Mouse (Mus musculus) large intestine, adult 2 months (tissue): ENCODE measurements around the gene Igsf8. TPM values are rescaled to one million over a fixed set of nuclear protein-coding genes. Genes with fewer than 3 reads are reported as not detected.

Experiments used
- DNase-seq: peaks from one replicate; pipeline ENCODE4 v3.0.0-alpha.2; 2012; ENCODE audit warnings: low read depth, low spot score
- WGBS: fragments of 180-500 bp; shearing (Covaris S2); methylation state at CpG from one replicate; pipeline ENCODE4 v1.1.7; 2018; 5-methylcytosine and 5-hydroxymethylcytosine counted together
- polyA plus RNA-seq: library from polyadenylated mRNA; depleted of rRNA; stranded (reverse); fragments of >200 nt; gene quantifications from 2 replicates; pipeline ENCODE4 v1.2.3, GENCODE M21; 2012

Igsf8 gene
- polyA plus RNA-seq, 1 experiment = 64.4 TPM

DNA sequence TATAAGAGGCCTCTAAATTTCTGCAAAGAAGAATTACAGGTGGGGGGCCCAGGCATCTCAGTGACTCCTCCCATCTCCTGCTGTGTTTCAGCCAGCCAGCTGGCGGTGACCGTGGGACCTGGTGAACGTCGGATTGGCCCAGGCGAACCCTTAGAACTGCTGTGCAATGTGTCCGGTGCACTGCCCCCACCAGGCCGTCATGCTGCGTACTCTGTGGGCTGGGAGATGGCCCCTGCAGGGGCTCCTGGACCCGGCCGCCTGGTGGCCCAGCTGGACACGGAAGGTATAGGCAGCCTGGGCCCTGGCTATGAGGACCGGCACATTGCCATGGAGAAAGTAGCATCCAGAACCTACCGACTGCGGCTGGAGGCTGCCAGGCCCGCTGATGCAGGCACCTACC is 56.5 kb downstream of the Igsf8 start:
- DNase-seq = no peak
- WGBS = 91% methylated on average over 15 of the region's 15 CpGs

DNA sequence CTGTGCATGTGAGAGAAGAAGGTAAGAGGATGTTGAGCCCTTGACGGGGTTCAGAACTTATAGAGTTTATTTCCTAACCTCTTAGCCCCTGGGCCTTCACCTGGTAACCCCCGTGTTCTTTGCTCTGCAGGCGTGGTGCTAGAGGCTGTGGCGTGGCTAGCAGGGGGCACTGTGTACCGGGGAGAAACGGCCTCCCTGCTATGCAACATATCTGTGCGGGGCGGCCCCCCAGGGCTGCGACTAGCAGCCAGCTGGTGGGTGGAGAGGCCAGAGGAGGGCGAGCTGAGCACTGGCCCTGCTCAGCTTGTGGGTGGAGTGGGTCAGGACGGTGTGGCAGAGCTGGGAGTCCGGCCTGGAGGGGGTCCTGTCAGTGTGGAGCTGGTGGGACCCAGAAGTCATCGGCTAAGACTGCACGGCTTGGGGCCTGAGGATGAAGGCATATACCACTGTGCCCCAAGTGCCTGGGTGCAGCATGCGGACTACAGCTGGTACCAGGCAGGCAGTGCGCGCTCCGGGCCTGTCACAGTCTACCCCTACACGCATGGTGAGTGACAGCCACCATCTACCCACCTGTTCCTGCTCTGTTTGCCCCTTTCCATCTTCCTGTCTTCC is 57.1 kb downstream of the Igsf8 start:
- no peak for DNase-seq
- WGBS = 95% methylated on average over 19 of the region's 19 CpGs

DNA sequence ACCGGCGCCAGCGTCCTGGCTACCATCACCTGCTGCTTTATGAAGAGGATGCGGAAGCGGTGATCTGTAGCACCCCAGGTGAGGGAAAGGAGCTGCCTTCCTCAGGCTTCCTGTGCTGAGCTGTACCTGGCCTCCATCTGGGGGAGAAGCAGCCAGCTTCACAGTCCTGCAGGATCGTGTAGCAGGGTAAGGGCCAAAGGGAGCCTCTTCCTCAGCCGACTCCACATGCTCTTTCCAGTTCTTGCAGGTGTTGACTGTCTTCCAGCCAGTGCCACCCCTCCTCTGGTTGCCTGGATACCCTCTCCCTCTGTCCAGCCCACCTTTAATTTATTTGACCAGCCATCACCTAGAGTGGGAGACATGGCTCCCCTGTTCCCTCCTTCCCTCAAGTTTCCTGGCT is 57.9 kb downstream of the Igsf8 start:
- 87% methylated on average over 7 of the region's 7 CpGs for WGBS
- DNase-seq = no peak

DNA sequence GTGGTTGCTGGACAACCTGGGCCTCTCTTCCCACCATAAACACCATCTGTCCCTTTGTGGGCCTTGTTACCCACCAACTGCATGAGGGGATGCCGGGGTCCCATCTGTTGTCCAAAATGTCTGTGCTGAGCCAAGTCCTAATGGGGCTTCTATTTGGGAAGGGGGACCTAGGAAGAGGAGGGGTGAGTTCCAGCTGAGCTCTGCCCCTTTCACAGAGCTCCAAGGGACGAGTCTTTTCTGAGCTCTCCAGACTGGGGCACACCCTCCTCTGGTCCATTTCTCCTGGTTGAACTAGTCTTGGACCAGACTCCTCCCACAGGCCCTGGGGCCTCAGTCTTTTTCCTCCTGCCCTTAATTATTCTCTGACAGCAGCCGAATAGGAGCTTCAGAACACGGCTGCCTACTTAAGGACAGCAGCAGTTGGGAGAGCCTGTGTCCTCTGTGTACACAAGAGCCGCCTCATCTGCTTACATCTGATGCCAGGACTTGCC is 58.5 kb downstream of the Igsf8 start:
- DNase-seq = no peak
- WGBS = 46% methylated on average over 5 of the region's 5 CpGs

DNA sequence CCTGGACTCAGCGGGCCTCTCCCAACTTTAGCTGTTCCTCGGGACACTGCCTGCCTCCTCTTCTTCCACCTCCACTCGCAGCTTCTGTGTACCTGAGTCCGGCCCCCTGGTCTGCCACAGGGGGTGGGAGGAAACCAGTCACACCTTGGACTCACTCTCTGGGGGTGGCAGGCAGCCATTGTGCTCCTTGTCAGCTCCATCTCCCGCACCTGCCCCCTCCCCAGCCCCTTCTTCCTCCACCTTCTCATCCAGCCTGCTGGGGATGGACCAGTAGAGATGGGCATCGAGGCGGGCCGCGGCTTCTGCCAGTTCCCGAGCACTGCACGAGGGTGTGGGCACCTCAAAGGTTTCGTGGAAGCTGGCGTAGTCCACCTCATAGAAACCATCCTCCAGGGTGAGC is 61.3 kb downstream of the Igsf8 start:
- no peak for DNase-seq
- 69% methylated on average over 13 of the region's 13 CpGs for WGBS

DNA sequence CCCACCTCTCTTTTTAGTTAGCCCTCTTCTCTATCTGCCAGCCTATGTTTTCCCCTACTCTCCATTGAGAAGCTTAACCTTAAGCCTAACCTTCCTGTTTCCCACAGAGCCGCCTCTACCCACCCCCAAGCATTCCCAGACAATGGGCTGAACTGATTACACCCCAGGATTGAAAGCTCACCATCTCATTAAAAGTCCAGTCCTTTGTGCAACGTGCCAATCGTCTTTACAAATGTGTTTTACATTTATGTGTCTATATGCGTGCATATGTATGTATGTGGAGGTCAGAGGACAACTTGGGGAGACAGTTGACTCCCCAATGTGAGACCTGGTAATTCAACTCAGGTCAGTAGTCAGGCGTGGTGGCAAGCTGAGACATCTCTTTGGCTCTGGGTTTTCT is 61.9 kb downstream of the Igsf8 start:
- 66% methylated on average over 5 of the region's 5 CpGs for WGBS
- DNase-seq = no peak

DNA sequence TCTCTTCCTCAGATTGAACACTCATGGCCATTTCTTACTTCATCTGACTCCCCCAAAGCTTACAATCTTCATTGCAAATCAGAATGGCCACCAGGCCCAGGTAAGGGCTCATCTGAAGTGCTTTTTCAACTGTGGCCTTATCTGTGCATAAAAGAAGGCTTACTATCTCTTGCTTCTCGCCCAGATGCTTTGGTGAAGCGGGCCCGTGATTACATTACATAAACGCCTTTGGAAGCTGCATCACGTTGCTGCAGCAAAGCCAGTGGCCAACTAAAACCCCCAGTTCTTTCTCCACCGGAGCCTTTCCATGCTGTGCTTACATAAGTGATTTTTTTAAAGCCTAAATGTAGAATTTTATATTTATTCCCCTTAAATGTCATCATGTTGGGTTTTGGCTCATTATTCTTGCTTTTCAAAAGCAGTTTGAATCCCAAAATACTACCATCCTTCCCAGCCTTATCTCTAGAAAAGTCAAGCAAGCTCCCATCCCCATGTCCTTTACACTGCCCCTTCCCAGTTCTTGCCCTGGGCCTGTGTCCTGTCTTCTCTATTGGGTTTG is 62.4 kb downstream of the Igsf8 start:
- WGBS = 84% methylated on average over 6 of the region's 6 CpGs
- DNase-seq = no peak

DNA sequence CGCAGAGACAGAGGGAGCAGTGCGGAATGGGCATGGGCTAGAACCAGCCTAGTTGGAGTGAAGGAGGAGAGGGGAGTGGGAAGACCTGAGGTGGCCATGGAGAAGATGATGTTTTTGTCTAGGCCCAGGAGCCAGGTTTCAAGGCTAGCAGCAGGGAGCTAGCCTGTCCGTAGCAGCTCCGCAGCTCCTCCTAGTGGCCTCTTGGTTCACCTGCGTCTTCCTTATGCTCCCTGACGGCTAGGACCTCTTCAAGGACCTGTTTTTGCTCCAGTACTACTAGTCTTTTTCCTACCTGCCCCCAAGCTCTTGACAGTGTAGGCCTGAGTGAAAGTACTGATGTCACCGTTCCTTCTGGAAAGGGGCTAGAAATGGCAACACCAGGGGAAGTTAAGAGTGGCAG is 63.3 kb downstream of the Igsf8 start:
- peak; percentile 44 for DNase-seq
- WGBS = 25% methylated on average over 7 of the region's 7 CpGs

DNA sequence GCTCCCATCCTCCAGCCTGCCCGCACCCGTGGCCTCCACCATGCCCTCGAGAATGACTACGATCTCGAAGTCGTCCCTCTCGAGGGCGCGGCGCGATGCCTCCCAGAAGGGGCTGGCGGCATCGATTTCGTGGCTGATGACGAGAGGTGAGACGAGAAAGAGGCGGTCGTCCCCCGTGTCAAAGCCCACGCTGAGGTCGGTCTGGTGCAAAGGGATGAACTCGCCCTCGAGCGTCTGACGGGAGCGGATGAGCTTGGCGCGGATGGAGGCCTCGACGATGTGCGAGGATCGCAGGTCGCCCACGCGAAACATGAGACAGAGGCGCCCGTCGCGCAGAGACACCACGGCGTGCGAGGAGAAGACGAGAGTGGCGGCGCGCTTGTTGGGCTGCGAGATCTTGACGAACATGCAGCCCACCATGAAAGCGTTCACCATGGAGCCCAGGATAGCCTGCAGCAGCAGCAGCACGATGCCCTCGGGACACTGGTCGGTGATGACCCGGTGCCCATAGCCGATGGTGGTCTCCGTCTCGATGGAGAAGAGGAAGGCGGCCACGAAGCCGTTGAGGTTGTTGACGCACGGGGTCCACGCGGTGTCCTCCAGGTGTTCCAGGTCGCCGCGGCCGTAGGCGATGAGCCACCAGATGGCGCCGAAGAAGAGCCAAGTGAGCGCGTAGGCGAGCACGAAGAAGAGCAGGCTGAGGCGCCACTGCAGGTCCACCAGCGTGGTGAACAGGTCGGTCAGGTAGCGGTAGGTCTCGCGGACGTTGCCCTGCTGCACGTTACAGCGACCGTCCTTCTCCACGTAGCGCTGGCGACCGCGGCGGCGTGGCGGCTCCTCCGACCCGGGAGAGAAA is 64.5 kb downstream of the Igsf8 start:
- DNase-seq = no peak
- WGBS = 18% methylated on average over 94 of the region's 94 CpGs

DNA sequence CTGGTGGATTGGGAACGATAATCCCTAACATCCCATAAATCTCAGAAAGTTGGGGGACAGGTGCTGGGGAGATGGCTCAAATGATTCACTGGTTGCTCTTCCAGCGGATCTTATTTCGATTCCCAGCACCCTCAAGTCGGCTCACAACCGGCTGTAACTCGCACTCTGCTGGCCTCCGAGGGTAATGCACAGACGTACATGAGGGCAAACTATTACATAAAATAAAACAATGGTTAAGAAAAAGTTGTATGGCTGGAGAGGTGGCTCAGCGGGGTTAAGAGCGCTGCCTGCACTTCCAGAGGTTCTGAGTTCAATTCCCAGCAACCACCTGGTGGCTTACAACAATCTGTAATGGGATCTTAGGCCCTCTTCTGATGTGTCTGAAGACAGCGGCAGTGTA is 65.2 kb downstream of the Igsf8 start:
- WGBS = 60% methylated on average over 11 of the region's 11 CpGs
- no peak for DNase-seq

DNA sequence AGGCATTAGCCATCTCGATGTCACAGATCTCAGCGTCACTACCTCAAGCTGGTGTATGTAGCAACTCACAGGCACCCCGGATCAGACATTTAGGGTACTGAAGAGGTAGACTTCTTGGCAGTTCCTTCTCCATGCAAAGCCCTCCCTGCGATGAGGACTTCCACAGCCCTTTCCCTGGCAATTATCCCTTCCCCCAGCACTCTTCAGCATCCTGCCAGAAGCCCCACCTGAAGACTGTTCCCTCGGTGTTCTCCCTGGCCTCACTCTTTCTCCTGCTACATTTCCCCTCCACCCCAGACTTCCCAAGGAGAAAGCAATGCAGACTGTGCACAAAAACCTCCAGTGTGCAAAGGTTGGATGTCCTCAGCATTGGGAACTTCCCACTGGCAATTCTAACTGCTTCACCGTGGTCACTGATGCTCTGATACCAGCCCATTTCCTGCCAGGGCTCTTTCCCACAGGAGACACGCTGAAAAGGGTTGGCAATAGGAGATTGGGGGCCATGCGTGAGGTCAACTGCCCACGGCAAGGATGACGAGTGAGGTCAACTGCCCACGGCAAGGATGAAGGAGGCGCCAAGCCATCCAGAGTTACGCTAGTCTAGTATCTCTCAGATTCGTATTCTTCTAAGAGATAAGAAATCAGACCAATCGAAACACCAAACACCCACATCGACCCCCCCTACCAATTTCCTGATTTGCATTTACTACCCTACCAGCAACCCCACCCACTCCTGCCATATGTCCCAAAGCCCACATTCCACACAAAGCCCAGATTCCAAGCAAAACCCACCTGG is 66.0 kb downstream of the Igsf8 start:
- no peak for DNase-seq
- WGBS = 78% methylated on average over 16 of the region's 16 CpGs

DNA sequence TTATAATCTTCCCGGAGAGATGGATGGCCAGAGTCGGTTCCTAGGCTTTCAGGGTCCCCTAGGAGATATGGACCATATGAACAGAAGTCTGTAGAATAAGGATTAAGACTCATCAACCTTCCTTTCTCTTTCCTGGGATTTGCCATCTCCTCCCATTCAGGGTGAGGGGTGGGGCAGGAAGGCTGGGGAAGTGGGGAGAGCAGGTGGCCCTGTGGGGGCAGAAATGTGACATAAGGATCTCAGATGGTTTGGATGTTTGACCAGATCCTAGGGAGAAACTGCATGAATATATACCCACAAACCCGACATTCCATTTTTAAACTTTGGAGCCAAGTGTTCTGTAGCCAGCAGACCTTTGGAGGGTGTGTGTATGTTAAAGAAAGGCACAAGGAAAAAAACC is 66.6 kb downstream of the Igsf8 start:
- WGBS = 76% methylated on average over 3 of the region's 3 CpGs
- DNase-seq = no peak

DNA sequence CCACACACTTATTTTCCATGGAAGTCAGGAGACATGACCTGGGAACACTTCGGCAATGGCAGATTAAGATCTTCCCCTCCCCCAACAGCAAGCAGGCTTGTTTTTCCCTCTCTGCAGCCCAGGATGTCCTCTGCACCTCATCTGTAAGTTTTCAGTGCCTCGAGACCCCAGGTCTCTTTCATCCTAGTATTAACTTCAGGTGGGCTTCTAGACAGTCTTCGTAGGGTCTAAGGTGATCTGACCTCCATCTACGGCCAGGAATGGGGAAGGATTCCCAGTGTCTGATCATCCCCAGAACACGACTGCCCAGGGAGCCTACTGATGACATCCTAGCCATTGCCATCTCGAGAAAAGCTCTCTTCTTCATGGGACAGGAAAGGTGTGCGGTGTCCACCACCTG is 67.0 kb downstream of the Igsf8 start:
- 67% methylated on average over 7 of the region's 7 CpGs for WGBS
- DNase-seq = no peak

DNA sequence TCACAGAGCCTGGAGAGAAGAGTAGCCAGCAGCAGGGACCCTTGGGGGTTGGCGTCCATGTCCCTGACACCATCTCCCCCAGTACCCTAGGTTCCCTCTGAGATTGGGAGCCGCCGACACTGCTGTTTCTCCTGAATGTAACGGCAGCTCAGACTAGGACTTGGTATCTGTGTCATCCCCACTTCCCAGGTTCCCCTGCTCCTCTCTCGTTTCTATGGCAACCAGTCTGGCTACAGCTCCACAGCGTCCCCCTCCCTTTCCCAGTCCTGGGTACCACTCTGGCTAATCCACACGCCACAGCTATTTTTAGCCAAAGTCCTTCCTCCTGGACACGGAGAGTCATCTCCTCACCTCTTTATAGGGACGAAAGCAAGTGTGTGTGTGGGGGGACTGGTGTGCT is 67.7 kb downstream of the Igsf8 start, which contains the start of gene Kcnj9:
Kcnj9 (minus strand) TSS at position 188 of the 400 bp plus-strand sequence.
- no peak for DNase-seq
- 33% methylated on average over 9 of the region's 9 CpGs for WGBS

DNA sequence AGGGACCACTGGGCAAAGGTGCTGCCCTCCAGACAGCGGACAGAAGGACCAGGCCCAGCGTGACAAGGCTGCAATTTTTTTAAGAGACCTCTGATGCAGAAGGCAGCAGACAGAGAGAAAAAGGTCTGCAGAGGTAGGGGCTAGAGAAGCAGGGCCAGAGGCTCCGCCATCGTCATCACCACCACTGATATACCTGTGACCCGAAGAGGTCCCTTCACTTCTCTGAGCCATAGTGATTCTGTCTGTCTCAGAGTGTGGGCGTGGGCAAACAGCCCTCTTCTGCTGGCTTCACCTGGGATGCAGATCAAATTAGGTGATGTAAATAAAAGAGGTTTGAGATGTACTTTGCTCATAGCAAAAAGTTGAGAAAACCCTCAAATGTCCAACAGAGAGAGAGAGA is 68.2 kb downstream of the Igsf8 start:
- 68% methylated on average over 6 of the region's 6 CpGs for WGBS
- DNase-seq = no peak

DNA sequence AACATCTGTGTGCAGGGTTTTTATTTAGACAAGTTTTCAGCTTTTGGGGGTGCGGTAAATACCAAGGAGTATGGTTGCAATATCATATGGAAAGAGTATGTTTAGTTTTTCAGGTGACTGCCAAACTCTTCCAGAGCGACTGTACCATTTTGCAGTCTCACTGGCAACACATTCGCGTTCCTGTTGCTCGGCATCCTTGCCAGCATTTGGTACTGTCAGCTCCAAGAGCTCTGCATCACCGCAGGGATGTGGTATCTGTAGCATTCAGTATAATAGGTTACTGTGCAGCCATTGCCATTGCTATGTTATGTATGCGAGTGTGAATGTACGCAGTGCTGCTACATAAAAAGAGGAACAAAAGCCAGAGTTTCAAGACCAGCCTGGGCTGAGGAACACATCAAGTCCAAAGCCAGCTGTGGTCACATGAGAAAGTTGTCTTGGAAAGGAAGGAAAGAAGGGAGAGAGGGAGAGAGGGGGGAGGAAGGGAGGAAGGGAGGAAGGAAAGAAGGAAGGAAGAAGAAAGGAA is 70.0 kb downstream of the Igsf8 start:
- 71% methylated on average over 8 of the region's 8 CpGs for WGBS
- DNase-seq = no peak

DNA sequence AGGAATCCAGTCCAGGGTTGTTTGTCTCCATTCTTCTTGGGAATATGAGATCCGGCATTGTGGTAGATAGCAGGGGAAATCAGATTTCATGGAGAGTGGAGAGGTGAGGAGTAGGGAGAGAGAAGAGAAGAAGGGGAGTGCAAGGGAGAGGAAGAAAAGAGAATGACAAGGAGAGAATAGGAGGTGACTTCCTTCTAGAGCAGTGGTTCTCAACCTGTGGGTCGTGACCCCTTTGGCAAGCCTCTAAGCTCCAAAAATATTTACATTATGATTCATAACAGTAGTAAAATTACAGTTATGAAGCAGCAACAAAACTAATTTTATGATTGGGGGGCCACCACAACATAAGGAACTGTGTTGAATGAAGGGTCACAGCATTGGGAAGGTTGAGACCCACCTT is 71.5 kb downstream of the Igsf8 start:
- WGBS = 63% methylated on average over 2 of the region's 2 CpGs
- DNase-seq = no peak

DNA sequence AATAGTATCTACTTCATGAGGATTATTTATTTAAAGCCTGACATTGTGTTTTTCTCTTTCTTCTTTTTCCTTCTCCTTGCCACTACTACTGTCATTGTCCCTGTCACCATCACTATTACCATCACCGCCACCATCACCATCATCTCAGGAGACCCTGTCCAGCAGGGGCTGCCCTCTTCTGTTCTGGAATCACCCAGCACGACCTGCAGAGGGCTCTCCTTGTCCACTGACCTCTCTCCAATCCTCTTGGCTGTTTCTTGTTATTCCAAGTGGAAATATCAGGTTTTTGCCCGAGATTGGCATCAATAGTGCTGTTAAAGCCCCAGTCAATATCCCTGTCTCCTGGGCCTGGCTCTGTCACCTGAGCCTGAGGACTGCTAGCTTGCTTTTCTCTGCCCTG is 72.1 kb downstream of the Igsf8 start:
- 26% methylated on average over 3 of the region's 3 CpGs for WGBS
- no peak for DNase-seq

DNA sequence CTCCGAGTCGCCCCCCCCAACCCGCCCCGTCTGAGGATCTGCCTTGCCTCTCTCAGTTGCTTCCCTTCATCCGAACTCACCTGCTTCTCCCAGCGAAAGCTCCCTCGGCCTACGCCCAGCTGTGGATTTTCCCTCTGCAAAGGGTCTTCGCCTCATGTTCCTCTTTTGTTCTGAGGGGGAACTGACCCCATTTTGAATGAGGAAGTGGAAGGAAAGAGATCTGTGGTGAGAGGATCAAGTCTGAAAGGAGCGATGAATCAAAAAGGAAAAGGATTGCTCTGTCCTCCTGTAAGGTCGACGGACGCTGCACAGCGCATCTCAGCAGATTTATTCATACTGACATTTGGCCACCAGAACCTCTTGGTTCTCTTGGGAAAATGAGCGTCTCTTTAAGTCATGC is 74.4 kb downstream of the Igsf8 start:
- WGBS = 69% methylated on average over 15 of the region's 15 CpGs
- DNase-seq = no peak
